Mouse (Mus musculus): ENCODE results near the gene Ccn1.

- TF ChIP-seq CTCF (IDR thresholded peaks at IDR 0.05; ENCODE audit: insufficient read depth, low read depth, low read length): no peak
- TF ChIP-seq POLR2A (IDR thresholded peaks at IDR 0.05; ENCODE audit: insufficient read depth, low read depth, low read length): no peak
Measured at GRCm38 (mm10) chr3:145599059-145599458, 50.7 kb downstream of the Ccn1 start.
